Mouse (Mus musculus) cerebellum, postnatal 14 days (tissue): Measurements from ENCODE around the gene Tspan17.

Source experiments
- DNase-seq, 2 experiments: peaks; one replicate each; pipeline ENCODE4 v3.0.0; 2021; ENCODE audit warnings: mixed read lengths in 2 of 2

Gene Tspan17

DNA sequence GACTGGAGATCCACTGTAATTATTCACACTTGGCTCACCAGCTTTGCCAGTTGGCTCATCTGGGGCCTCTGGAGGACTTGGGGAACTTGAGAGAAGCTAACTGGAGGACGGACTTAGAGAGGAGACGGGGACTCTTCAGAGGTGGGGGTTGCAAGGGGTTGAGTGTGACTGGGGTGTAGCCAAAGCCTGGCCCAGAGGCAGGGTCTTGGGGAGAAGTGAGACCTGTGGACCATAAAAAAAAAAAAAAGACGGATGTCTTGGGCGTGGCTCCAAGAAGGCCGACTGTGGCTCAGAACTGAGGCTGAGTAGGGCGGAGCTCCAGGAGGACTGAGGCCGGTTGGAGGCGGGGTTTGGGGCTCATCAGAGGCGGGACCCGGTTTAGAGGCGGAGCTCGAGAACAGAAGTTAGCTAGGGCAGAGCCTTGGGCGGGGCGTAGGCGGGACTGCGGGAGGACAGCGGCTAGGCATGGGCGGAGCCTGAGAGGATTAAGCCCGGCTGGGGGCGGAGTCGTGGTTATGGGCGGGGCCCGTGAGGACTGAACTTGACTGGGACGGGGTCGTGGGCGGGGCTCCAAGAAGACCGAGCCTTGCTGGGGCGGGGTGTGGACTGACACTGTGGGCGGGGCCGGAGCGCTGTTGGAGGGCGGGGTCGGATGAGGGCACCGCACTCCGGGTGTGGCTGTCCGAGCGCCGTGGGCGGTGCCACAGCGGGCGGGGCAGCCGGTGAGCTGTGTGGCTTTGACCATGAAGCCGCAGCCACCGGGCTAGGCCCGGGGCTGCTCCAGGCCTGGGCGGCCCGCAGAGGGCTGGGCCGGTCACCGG lies at the start of gene Tspan17:
Gene Tspan17 (plus strand): TSS at position 638 of the 821 bp plus-strand sequence.
- peak; percentile 93 to 96 for DNase-seq

DNA sequence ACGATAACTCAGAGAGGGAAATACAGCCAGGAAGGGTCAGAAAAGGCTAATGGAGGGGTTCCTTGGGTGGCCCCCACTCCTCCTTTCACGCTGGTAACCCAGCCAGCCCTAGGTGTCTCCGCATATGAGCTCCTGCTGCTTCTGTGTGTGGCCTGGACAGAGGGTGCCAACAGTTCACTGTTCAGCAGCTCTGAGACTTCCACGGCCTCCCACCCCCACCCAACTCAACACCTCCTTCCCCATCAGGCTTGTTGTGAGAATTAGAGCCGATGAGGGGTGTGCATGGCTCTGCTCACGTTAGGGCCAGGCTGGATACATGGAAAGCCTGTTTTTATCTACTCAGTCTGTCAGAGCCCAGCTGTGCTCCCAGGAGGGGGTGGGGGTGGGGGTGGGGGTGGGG lies 43.1 kb upstream of the Tspan17 start:
- peak; percentile 33 to 45 for DNase-seq

- DNase-seq: peak; percentile 81 to 83
These were observed 42.3 kb upstream of the Tspan17 start for GRCm38 (mm10) chr13:54746896-54747295.

GRCm38 (mm10) chr13:54748190-54748589 lies 41.0 kb upstream of the Tspan17 start:
- DNase-seq: peak; percentile 36 to 41

DNA sequence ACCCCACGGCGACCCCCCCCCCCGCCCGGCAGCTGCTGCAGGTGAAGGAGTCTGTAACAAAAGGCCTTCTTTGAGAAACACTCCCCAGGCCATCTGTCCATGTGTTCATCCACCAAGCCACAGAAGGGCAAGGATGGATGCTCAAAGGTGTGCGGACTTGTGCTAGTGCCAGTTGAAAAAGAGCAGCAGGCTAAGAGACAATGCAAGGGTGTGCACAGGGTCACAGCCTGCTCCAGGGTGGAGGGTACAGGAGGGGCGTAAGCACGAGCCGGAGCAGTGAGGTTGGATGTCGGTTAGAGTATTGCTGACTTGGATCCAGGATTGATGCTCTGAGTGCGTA lies 40.5 kb upstream of the Tspan17 start:
- DNase-seq: no peak

DNA sequence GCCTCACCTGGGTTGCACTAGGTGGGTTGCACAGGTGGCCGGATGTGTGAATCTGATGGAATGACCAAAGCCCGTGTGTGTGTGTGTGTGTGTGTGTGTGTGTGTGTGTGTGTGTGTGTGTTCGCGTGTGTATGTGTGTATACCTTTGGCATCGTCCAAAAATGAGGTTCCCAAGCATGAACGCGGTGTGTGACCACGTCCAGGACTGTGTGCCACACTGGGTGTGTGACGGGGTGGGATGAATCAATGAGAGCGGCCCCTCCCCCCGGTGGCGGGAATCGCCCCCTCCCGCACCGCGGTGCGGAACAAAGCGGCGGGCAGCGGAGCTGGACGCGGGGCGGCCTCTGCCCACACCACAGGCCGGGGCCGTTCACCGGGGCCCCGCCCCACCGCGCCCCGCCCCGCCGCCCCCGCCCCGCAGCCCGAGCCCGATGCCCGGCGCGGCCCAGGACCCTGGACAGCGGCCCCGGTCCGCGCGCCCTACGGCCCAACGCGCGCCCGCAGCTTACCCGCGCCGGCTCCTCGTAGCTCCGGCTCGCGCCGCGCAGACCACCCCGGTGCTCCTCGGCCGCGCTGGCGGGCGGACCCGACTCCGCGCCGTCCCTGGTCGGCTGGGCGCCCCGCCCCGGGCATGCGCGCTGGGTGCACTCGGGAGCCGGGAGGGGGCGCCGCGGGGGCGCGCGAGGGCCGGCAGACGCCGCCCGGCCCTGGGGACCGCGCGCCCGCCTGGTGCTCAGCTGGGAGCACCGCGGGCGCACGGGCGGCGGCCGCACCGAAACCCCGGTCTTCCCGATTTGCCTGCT lies 39.9 kb upstream of the Tspan17 start:
- peak; percentile 83 to 90 for DNase-seq

- DNase-seq: peak; percentile 77 to 80
These were observed 39.2 kb upstream of the Tspan17 start, which contains the start of gene Gprin1 for GRCm38 (mm10) chr13:54749864-54750411. Gene Gprin1 (minus strand): TSS chr13:54749874.

- DNase-seq: no peak
These were observed 38.5 kb upstream of the Tspan17 start for GRCm38 (mm10) chr13:54750699-54751098.

DNA sequence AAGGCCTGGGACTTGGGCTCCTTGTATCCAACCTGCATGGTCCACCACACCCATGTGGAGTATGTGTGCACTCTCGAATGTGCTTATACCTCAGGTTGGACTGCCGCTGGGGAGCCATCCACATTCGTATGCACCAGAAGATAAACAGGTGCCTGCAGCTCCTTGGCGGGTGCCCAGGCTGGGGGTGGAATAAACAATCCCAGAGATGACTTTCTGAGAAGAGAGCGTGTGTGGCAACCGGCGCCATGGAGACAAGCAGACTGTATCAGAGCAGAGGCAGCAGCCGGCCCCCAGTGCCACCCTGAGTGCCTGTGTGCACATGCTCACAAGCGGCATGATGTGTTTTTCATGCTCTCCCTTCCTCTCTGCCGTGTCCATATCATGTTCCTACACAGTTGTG lies 36.5 kb upstream of the Tspan17 start:
- peak; percentile 66 to 83 for DNase-seq

- DNase-seq: peak in 1 of 2 experiments; percentile 26
These were observed 35.4 kb upstream of the Tspan17 start for GRCm38 (mm10) chr13:54753733-54754132.

DNA sequence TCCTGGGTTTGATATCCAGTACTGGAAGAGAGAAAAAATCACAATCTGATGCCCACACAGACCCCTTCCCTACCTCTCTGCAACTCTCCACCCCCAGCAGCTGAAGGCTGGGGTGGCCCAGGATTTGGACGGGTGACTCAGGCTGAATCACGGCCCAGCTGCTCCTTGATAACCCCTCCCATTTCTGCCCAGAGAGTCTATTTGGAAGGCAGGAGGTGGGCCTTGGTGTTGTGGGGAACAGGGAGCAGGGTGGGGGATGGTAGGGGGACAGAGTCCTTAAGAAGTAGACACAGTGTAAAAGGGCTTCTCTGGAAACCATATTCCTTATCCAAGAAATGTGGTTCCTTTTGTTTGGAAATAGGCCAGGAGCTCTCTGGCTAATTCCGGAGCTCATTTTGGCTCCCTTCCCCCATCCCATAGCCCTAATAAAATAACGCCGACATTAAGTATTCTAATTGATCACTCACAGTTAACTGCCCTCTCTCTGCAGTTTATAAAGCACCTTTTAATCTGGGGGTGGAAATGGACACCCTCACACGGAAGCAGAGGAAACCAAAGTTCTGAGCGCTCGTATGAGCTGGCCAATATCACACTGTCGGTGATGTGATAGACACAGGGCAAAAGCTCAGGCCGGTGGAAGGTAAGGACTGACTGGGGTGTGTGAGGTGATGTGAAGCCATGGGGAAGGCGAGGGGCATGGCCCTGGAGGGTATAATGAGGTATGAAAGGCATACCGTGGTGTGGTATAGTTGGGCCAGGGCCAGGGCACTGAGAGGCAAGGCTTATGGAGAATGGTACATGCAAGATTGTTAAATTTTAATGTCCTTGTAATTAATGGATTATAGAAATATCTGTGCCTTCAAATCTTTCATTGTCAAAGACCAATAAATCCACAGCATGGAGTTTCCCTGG lies 34.8 kb upstream of the Tspan17 start:
- peak; percentile 56 to 59 for DNase-seq

DNA sequence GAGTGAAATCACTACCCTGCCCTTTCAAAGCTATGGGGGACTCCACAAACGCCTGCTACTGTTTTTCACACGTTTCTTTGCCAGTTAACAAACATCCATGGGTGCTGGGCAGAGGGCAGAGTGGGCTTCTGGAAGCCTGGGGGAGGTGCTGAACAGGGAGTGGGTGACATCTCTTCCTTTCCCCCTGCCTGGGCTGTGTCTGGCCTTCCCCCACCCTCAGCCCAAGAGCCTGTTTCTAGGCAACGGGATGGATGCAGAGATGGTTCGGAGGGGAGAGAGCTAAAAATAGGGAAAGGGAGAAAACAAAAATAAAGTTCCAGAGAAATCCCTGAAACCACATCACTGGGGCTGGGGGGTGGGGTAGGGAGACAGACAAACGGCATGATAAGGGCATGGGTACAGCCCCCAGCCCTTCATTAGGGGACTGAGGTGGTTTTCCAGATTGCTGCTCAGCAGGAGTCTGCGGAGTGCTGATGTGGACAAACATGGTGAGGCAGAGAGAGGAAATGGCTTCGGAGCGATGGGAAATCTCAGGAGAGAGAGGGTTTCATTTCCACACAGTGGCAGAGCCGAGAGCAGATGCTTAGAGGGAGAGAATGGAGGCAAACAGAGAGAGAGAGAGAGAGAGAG lies 33.9 kb upstream of the Tspan17 start:
- DNase-seq: peak; percentile 59 to 70

DNA sequence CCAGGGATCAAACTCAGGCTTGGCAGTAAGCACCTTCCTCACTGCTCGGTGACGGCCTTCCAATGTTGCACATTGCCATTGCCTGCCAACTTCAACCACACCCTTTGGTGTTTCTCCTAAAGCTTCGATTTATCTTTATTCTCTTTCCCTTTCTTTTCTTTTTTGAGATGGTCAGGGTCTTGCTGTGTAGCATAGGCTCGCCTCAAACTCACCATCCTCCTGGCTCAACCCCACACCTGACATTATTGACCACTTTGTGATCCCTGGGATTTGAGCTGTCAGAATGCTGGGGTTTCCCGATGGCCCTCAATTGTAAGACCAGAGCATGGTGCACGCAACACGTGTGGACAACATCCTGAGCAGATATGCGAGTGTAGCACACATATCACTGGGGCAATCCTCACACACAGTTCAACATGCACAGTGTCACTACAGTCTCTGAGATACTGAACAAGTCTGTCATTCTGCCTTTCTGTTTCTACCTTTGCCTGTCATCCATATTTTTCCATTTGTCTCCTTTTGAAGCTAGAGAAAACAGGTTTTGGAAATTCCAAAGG lies 32.9 kb upstream of the Tspan17 start:
- DNase-seq: peak in 1 of 2 experiments; percentile 38

DNA sequence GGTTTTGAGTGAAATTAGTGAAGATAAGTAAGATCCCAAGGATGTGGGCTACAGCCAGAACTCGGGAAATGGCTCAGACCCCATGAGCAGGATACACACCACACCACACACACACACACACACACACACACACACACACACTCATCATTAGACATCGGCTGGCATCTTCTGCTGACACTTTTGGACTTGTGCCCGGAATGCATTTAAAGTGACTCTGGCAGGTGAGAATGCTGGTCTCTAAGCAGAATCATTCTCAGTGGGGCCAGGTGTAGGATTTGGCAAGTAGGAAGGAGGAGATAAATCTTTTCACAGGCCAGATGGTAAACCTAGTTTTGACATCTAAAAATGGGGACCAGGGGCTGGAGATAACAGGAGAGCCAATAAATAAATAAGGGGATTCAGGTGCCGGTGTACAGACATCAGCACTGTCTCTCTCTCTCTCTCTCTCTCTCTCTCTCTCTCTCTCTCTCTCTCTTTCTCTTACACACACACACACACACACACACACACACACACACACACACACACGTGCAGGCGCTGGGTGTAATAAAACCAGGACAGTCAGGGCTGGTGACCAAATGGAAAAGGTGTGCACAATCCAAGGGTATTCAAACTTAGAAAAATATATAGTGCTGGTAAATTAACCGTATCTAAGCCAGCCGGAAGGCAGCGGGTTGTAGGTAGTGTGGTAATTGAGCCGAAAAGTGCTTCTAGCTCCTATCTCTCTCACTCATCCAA lies 31.9 kb upstream of the Tspan17 start:
- DNase-seq: peak; percentile 94 to 96

GRCm38 (mm10) chr13:54758045-54758755 lies 31.0 kb upstream of the Tspan17 start:
- peak; percentile 98 for DNase-seq

DNA sequence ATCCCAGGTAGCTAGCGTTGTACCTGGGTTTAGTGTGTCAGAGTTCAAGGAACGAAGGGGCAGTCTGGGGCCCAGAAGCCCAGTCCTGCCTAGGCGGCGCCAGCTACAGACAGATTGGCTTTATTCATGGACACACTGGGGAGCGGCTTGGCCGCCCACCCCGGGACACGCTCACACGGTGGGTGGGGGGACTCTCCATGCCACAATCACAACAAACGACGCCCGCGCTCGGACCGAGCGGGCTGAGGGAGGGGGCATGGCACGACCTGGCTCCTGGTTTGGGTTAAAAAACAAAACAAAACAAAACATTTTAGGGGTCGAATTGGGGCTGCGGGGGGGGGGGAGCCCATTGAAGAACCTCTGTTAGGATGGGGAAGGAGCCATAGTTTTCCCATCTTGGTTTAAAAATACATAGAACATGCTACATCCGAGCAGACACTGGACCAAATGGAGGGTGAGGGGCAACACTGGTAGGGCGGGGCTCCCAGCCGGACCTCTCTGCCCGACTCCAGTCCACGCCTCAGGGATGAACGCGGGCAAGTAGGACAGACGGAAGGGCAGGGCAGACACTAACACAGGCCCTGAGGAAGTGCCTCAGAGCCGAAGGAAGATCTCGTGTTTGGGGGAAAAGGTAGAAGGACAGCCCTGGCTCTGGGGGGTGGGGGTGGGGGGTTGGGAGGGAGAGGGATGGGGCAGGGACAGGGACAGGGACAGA lies 30.3 kb upstream of the Tspan17 start:
- peak; percentile 53 to 59 for DNase-seq

DNA sequence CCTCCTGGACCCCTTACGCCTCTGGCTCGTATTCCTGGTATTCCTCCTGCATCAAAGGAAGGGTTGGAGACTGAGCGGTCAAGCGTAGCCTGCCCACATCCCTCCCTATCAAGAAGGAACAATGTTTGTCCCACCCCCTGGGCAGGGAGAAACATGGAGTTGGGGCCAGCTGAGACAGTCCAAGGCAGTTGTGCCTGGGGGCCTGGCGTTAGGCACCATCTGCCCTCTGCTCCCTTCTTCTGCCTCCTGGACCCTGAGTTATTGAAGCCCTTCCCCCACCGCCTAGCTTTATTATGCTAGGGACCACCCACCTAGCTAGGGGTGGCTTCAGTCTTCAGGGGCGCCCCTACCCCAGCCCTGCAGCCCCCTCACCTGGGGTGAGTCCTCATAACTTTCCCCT lies 29.7 kb upstream of the Tspan17 start:
- peak; percentile 52 to 56 for DNase-seq

- peak; percentile 67 to 75 for DNase-seq
These were observed 28.9 kb upstream of the Tspan17 start for GRCm38 (mm10) chr13:54760164-54760795.

- DNase-seq: no peak
These were observed 28.3 kb upstream of the Tspan17 start for GRCm38 (mm10) chr13:54760906-54761305.
